14 mouse cellular contexts compared by ENCODE assay signal in the genomic region with DNA sequence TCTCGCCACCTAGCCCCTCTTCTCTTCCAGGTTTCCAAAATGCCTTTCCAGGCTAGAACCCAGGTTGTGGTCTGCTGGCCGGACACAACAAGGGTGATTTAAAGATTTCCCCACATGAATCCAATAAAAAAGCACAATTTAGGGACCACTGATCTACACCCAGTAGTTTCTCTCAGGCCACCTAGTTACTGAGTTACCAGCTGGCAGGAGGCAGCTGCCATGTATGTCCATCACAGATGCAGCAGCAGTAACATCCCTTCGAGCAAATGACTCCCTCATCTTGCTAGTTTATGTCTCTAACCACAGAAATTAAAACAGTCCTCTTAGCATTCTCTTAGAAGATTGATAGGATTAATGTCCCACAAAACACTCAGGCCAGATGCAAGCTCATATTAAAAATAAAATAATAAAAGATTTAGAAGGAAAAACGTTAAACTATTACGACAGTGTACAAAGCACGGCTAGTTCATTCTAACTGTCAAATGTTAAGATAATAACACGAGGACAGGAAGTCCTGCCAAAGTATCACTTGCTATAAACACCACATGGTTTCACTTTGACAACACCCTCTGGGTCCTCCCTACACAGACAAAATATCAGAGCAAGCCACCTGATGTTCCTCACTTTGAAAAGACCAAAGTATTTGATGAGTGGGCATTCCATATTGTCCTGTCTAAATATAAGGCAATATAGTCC. TPM values are rescaled to one million over a fixed set of nuclear protein-coding genes. Genes with fewer than 3 reads are reported as not detected.
DNase-seq lines count a peak whose midpoint lies in the region; ATAC-seq and TF ChIP-seq lines count a peak whose summit lies in the region.
"Had no signal": no experiment of that assay in that cellular context is flagged by ENCODE, and none has a peak within 500 bp of the region (broad histone marks: within the 10 kb centered on the region; RNA-seq: fewer than 3 reads in every experiment).

No protein-coding gene starts in this region.

- 50% methylated on average over 6 of the region's 7 CpGs for WGBS in kidney, embryonic 16.5 days
- WGBS in liver, postnatal 0 days (ENCODE audit: insufficient replicate concordance), result 32% methylated on average over 6 of the region's 7 CpGs

- H3K4me1 ChIP-seq in kidney, embryonic 16.5 days (ENCODE audit: insufficient read depth, low read length), result peaks cover 9% of the 10 kb centered on the region
- no peaks in the 10 kb centered on the region for H3K4me1 ChIP-seq in liver, postnatal 0 days (ENCODE audit: insufficient read depth)
- H3K4me1 ChIP-seq: heart, embryonic 15.5 days; midbrain, embryonic 10.5 days had no signal

- ATAC-seq in kidney, embryonic 16.5 days (ENCODE audit: low FRiP score, low TSS enrichment), result 0 out of 2 replicates have a peak, but pooled peaks have one; percentile 74
- peak; percentile 96 for ATAC-seq in common myeloid progenitor, adult 5-6 weeks (replicated peaks; ENCODE audit: low read depth, poor library complexity, severe bottlenecking)
- peak; percentile 72 for ATAC-seq in liver, postnatal 0 days

- H3K27ac ChIP-seq in kidney, embryonic 16.5 days (ENCODE audit: low read length), result no peak overlapping the region
- H3K27ac ChIP-seq in liver, postnatal 0 days (ENCODE audit: low read depth), result 0 out of 2 replicates have a peak overlapping the region, but pooled peaks have one; percentile 22
- H3K27ac ChIP-seq: heart, embryonic 15.5 days; midbrain, embryonic 10.5 days had no signal

- no peak overlapping the region for H3K4me3 ChIP-seq in kidney, embryonic 16.5 days (ENCODE audit: low read length)
- no peak overlapping the region for H3K4me3 ChIP-seq in liver, postnatal 0 days (ENCODE audit: low read depth, low read length)
- H3K4me3 ChIP-seq: erythroblast, embryonic 14.5 days; heart, embryonic 15.5 days; midbrain, embryonic 10.5 days had no signal

- H3K9me3 ChIP-seq in kidney, embryonic 16.5 days (ENCODE audit: low read length), result no peaks in the 10 kb centered on the region
- no peaks in the 10 kb centered on the region for H3K9me3 ChIP-seq in liver, postnatal 0 days (ENCODE audit: low read length)
- H3K9me3 ChIP-seq: heart, embryonic 15.5 days; midbrain, embryonic 10.5 days had no signal

- no peaks in the 10 kb centered on the region for H3K27me3 ChIP-seq in kidney, embryonic 16.5 days (ENCODE audit: insufficient read depth, low read length)
- H3K27me3 ChIP-seq in liver, postnatal 0 days (ENCODE audit: insufficient read depth, low read length), result no peaks in the 10 kb centered on the region
- H3K27me3 ChIP-seq: heart, embryonic 15.5 days had no signal

- TF ChIP-seq CTCF in liver, postnatal 0 days (IDR thresholded peaks at IDR 0.05; ENCODE audit: low read depth), result no peak

- no peak overlapping the region for H3K9ac ChIP-seq in kidney, embryonic 16.5 days (replicated peaks; ENCODE audit: low read length)
- H3K9ac ChIP-seq in liver, postnatal 0 days (replicated peaks), result no peak overlapping the region
- H3K9ac ChIP-seq: heart, embryonic 15.5 days had no signal

- H3K36me3 ChIP-seq in kidney, embryonic 16.5 days (ENCODE audit: insufficient read depth, low read length), result no peaks in the 10 kb centered on the region
- no peaks in the 10 kb centered on the region for H3K36me3 ChIP-seq in liver, postnatal 0 days (replicated peaks; ENCODE audit: insufficient read depth, low read length)
- H3K36me3 ChIP-seq: heart, embryonic 15.5 days had no signal

- no peak overlapping the region; the same call in 1 of the 2 replicates for H3K4me2 ChIP-seq in kidney, embryonic 16.5 days (replicated peaks; ENCODE audit: low read depth, low read length)
- H3K4me2 ChIP-seq in liver, postnatal 0 days (ENCODE audit: low read depth, low read length), result no peak overlapping the region; the same call in 1 of the 2 replicates
- H3K4me2 ChIP-seq: heart, embryonic 15.5 days had no signal

- peak; percentile 57 for DNase-seq in gastrocnemius, adult 18-20 months (ENCODE audit: low spot score)
- no peak for DNase-seq in gastrocnemius, adult 8-10 months (ENCODE audit: low spot score in 2 of 2)
- no peak for DNase-seq in kidney, adult 18-20 months
- no peak for DNase-seq in liver, postnatal 0 days
- DNase-seq in yolk sac, embryonic 10.5 days (ENCODE audit: low spot score), result no peak
- no peak for DNase-seq in right cerebral cortex, postnatal 25 days
- DNase-seq: adrenal gland, postnatal 14 days; layer of hippocampus, adult 9-11 months; thymus, adult 18-20 months had no signal

- TF ChIP-seq EP300 in liver, postnatal 0 days (IDR thresholded peaks at IDR 0.05; ENCODE audit: low read depth), result peak; percentile 69; the same call in 1 of the 2 replicates

RNA-seq across cellular contexts. Expression of a gene that starts 56.7 kb away (rescaled TPM):
- 10 to 100 TPM in 1 of 2 experiments, 1 to 10 TPM in 1; 7.8 to 10.0 TPM for total RNA-seq in gastrocnemius, adult 18-20 months (2021)
- total RNA-seq in gastrocnemius, adult 8-10 months (2022), result 10 to 100 TPM in 2 of 4 experiments, 1 to 10 TPM in 2; 9.7 to 10.9 (median 10.2) TPM
- 7.4 and 7.9 TPM in 2 replicates for polyA plus RNA-seq in kidney, embryonic 16.5 days (2015; fragmentation: Nextera tagmentation; extraction: Ambion mirVana)
- total RNA-seq in common myeloid progenitor, adult 5-6 weeks (2017), result 15.0 and 17.6 TPM in 2 replicates
- polyA plus RNA-seq in liver, postnatal 0 days (2015; fragmentation: Nextera tagmentation; extraction: Ambion mirVana), result 1.1 and 1.2 TPM in 2 replicates
